19 mouse cellular contexts compared by ENCODE assay signal in the genomic region with DNA sequence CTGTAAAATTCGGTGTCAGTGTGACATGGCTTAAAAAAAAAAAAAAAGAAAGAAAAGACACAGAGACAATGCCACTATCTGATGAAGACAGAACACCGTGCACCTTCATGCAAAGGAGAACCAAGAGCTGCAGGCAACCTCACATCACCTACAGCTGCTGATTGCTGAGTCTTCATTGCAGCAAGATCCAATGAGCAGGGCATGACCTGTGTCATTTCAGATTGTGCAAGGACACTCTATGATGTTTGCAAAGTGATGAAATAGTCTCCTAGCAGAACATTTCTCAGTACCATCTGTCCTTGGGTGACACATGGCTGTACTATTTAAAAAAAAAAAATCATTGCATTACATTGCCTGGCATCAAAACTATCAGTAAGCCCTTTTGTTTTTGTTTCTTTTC. TPM values are rescaled to one million over a fixed set of nuclear protein-coding genes. Genes with fewer than 3 reads are reported as not detected.
DNase-seq lines count a peak whose midpoint lies in the region; ATAC-seq and TF ChIP-seq lines count a peak whose summit lies in the region.
"Had no signal": no experiment of that assay in that cellular context is flagged by ENCODE, and none has a peak within 500 bp of the region (broad histone marks: within the 10 kb centered on the region; RNA-seq: fewer than 3 reads in every experiment).

No protein-coding gene starts in this region.

- WGBS in liver, embryonic 14.5 days (ENCODE audit: insufficient replicate concordance): 44% methylated on average over 2 of the region's 2 CpGs
- 96% methylated on average over 2 of the region's 2 CpGs for WGBS in midbrain, embryonic 10.5 days

- intact Hi-C loops in heart, postnatal 10 days (cut with DNase I): no loop called here

- peak; percentile 30 for DNase-seq in 3T3-L1 (ENCODE audit: low read depth, low spot score)
- DNase-seq in 416B (ENCODE audit: low read depth): peak; percentile 79
- peak; percentile 7 for DNase-seq in brain, adult 2 months (ENCODE audit: low read depth, low spot score)
- peak in 2 of 3 experiments; percentile 10 to 28 for DNase-seq in liver, embryonic 14.5 days (ENCODE audit: low read depth in 3 of 3, low spot score in 3 of 3)
- no peak for DNase-seq in midbrain, embryonic 10.5 days (ENCODE audit: low spot score)
- no peak for DNase-seq in heart, postnatal 10 days
- DNase-seq in gastrocnemius, postnatal 10 days: no peak
- DNase-seq: heart, adult 18-20 months; right cerebral cortex, adult 18-20 months had no signal

- no peak overlapping the region for H3K4me3 ChIP-seq in liver, embryonic 14.5 days (ENCODE audit: insufficient read depth in 1 of 2, low read depth in 2 of 2, low read length in 2 of 2)
- no peak overlapping the region for H3K4me3 ChIP-seq in midbrain, embryonic 10.5 days
- H3K4me3 ChIP-seq: embryonic facial prominence, embryonic 12.5 days; hindbrain, embryonic 13.5 days; intestine, embryonic 15.5 days; kidney, embryonic 15.5 days; limb, embryonic 10.5 days; lung, embryonic 15.5 days had no signal

- TF ChIP-seq EP300 in liver, embryonic 14.5 days (IDR thresholded peaks at IDR 0.05; ENCODE audit: low read depth): no peak

- ATAC-seq in liver, embryonic 14.5 days (ENCODE audit: insufficient read depth): peak; percentile 52
- ATAC-seq: intestine, embryonic 15.5 days; Patski had no signal

- no peaks in the 10 kb centered on the region for H3K9me3 ChIP-seq in liver, embryonic 14.5 days (ENCODE audit: control insufficient read depth, low read length)
- H3K9me3 ChIP-seq in midbrain, embryonic 10.5 days (replicated peaks): no peaks in the 10 kb centered on the region
- H3K9me3 ChIP-seq: embryonic facial prominence, embryonic 12.5 days; hindbrain, embryonic 13.5 days; intestine, embryonic 15.5 days; kidney, embryonic 15.5 days; limb, embryonic 10.5 days; lung, embryonic 15.5 days had no signal

- H3K27me3 ChIP-seq in liver, embryonic 14.5 days (ENCODE audit: control insufficient read depth, insufficient read depth, low read length): no peaks in the 10 kb centered on the region
- H3K27me3 ChIP-seq in midbrain, embryonic 10.5 days (ENCODE audit: low read depth, poor library complexity, severe bottlenecking): no peaks in the 10 kb centered on the region
- H3K27me3 ChIP-seq: embryonic facial prominence, embryonic 12.5 days; hindbrain, embryonic 13.5 days; intestine, embryonic 15.5 days; kidney, embryonic 15.5 days; lung, embryonic 15.5 days; Patski had no signal

- H3K27ac ChIP-seq in liver, embryonic 14.5 days: no peak overlapping the region
- H3K27ac ChIP-seq in midbrain, embryonic 10.5 days (replicated peaks): no peak overlapping the region
- H3K27ac ChIP-seq: embryonic facial prominence, embryonic 12.5 days; hindbrain, embryonic 13.5 days; intestine, embryonic 15.5 days; kidney, embryonic 15.5 days; limb, embryonic 10.5 days; lung, embryonic 15.5 days had no signal

- H3K4me2 ChIP-seq in liver, embryonic 14.5 days (ENCODE audit: low read depth): no peak overlapping the region
- H3K4me2 ChIP-seq: embryonic facial prominence, embryonic 12.5 days; hindbrain, embryonic 13.5 days; intestine, embryonic 15.5 days; kidney, embryonic 15.5 days; lung, embryonic 15.5 days had no signal

- no peak overlapping the region for H3K9ac ChIP-seq in liver, embryonic 14.5 days (replicated peaks)
- H3K9ac ChIP-seq: embryonic facial prominence, embryonic 12.5 days; hindbrain, embryonic 13.5 days; intestine, embryonic 15.5 days; kidney, embryonic 15.5 days; lung, embryonic 15.5 days had no signal

- no peaks in the 10 kb centered on the region for H3K36me3 ChIP-seq in liver, embryonic 14.5 days (replicated peaks; ENCODE audit: control insufficient read depth, insufficient read depth, low read depth)
- H3K36me3 ChIP-seq in midbrain, embryonic 10.5 days: no peaks in the 10 kb centered on the region
- H3K36me3 ChIP-seq: embryonic facial prominence, embryonic 12.5 days; hindbrain, embryonic 13.5 days; intestine, embryonic 15.5 days; kidney, embryonic 15.5 days; limb, embryonic 10.5 days; lung, embryonic 15.5 days had no signal

- no peak for TF ChIP-seq CTCF in liver, embryonic 14.5 days (IDR thresholded peaks at IDR 0.05; ENCODE audit: low read depth)

- H3K4me1 ChIP-seq in liver, embryonic 14.5 days (replicated peaks; ENCODE audit: control insufficient read depth in 2 of 2, insufficient read depth in 2 of 2, low read length in 1 of 2): no peaks in the 10 kb centered on the region; a peak in 1 of 4 replicates
- H3K4me1 ChIP-seq in midbrain, embryonic 10.5 days: no peaks in the 10 kb centered on the region
- H3K4me1 ChIP-seq: embryonic facial prominence, embryonic 12.5 days; intestine, embryonic 15.5 days; kidney, embryonic 15.5 days; limb, embryonic 10.5 days; lung, embryonic 15.5 days had no signal

RNA-seq across cellular contexts. Expression of gene Ankrd31, which starts 5.2 kb away (rescaled TPM):
- polyA plus RNA-seq in liver, embryonic 14.5 days (2012; rRNA removed): 0.02 and 0.03 TPM in 2 replicates
- polyA plus RNA-seq in liver, embryonic 14.5 days (2014; fragmentation: Nextera tagmentation; extraction: Ambion mirVana): 0.03 TPM in 1 of 2 replicates, not detected in the other
- polyA plus RNA-seq in midbrain, embryonic 10.5 days (2016; fragmentation: Nextera tagmentation; extraction: Ambion mirVana): not detected in 2 replicates
- total RNA-seq in heart, postnatal 10 days (2021): not detected
- not detected for total RNA-seq in gastrocnemius, postnatal 10 days (2021)
- total RNA-seq: heart, adult 18-20 months; neutrophil, adult 5-6 weeks had no signal
- polyA plus RNA-seq: embryonic facial prominence, embryonic 12.5 days; heart, embryonic 16.5 days; hindbrain, embryonic 13.5 days; intestine, embryonic 15.5 days; kidney, embryonic 15.5 days; limb, embryonic 10.5 days; lung, embryonic 15.5 days; Patski; stomach, embryonic 16.5 days had no signal

Comparison
In these comparisons a context has a peak if more than half of its experiments do, and no peak if none do; other contexts are left out.
1. DNase-seq: peak in 3T3-L1 (single experiment), 416B (single experiment), brain, adult 2 months (single experiment) and liver, embryonic 14.5 days (2 of 3); none in midbrain, embryonic 10.5 days (single experiment), heart, postnatal 10 days (0 of 2) and gastrocnemius, postnatal 10 days (single experiment).